Mouse (Mus musculus) heart, adult 2 months (tissue): ENCODE data around the gene Mapk6. TPM values are rescaled to one million over a fixed set of nuclear protein-coding genes. Genes with fewer than 3 reads are reported as not detected.

Experiments
- DNase-seq, 2 experiments: peaks; one replicate each; pipeline ENCODE4 v3.0.0; 2021
- H3K27ac ChIP-seq: fragments of 200-600 bp; 2 replicates; pipeline ENCODE4 v1.8.1; 2022
- H3K27me3 ChIP-seq: fragments of 200-500 bp; 2 replicates; pipeline ENCODE4 v1.6.1; 2012; ENCODE audit warnings: mild to moderate bottlenecking, low read length, inconsistent platforms, mixed read lengths; ENCODE audit not compliant: control insufficient read depth, insufficient read depth
- H3K36me3 ChIP-seq: fragments of 200-500 bp; 2 replicates; pipeline ENCODE4 v1.6.1; 2012; ENCODE audit warnings: low read length, inconsistent platforms; ENCODE audit not compliant: control insufficient read depth, insufficient read depth
- H3K4me1 ChIP-seq: fragments of 200-500 bp; 2 replicates; pipeline ENCODE4 v1.6.1; 2011; ENCODE audit warnings: low read length; ENCODE audit not compliant: control insufficient read depth, insufficient read depth
- H3K4me3 ChIP-seq: fragments of 200-600 bp; 2 replicates; pipeline ENCODE4 v1.8.1; 2022
- H3K79me2 ChIP-seq: fragments of 200-500 bp; replicated peaks from 2 replicates; pipeline ENCODE4 v1.6.1; 2012; ENCODE audit warnings: mild to moderate bottlenecking, inconsistent platforms, low read length, moderate library complexity, mixed read lengths; ENCODE audit not compliant: control insufficient read depth, insufficient read depth
- H3K9ac ChIP-seq: fragments of 200-500 bp; 2 replicates; pipeline ENCODE4 v1.6.1; 2012; ENCODE audit warnings: low read depth, mild to moderate bottlenecking, control low read depth, inconsistent platforms, low read length, mixed read lengths
- CTCF ChIP-seq: fragments of 200-600 bp; IDR thresholded peaks from 2 replicates; pipeline ENCODE4 v1.8.1; 2022; ENCODE audit warnings: antibody characterized with exemption, mild to moderate bottlenecking, moderate library complexity
- EP300 ChIP-seq: fragments of 200-500 bp; IDR thresholded peaks from 2 replicates; pipeline ENCODE4 v1.6.1; 2011; ENCODE audit warnings: low read depth, low read length, control low read depth; ENCODE audit not compliant: insufficient read depth
- POLR2A ChIP-seq: fragments of 200-500 bp; IDR thresholded peaks from 2 replicates; pipeline ENCODE4 v1.6.1; 2011; ENCODE audit warnings: mild to moderate bottlenecking, low read depth, low read length, control low read depth; ENCODE audit not compliant: insufficient read depth
- WGBS: fragments of 180-500 bp; shearing (Covaris S2); methylation state at CpG from one replicate; pipeline ENCODE4 v1.1.7; 2018; 5-methylcytosine and 5-hydroxymethylcytosine counted together
- intact Hi-C: fragments of 180-260 bp; cut with DNase I; formaldehyde crosslinking; loops from one replicate; pipeline ENCODE4 v1.15.1; 2025
- polyA plus RNA-seq: library from polyadenylated mRNA; depleted of rRNA; stranded (reverse); fragments of >200 nt; gene quantifications from 2 replicates; pipeline ENCODE4 v1.2.3, GENCODE M21; 2012
- total RNA-seq, 2 experiments: library from RNA; stranded (reverse); gene quantifications; 2 replicates each; pipeline ENCODE4 v1.2.3; 2021

Gene Mapk6
- total and polyA plus RNA-seq, 3 experiments: 11.2 to 26.8 (median 25.6) TPM

GRCm38 (mm10) chr9:75434872-75435271 is 25.1 kb upstream of the Mapk6 start:
- no peak overlapping the region for H3K9ac ChIP-seq
- no peaks in the 10 kb centered on the region for H3K79me2 ChIP-seq
- DNase-seq: no peak
- H3K4me3 ChIP-seq: no peak overlapping the region
- intact Hi-C loops: loop anchor here (2.0 kb wide), 2 partner anchors 24 to 74 kb away; partner anchors contain the start of gene Mapk6
- TF ChIP-seq CTCF (no peak), POLR2A (no peak), EP300 (no peak)
- H3K36me3 ChIP-seq: no peaks in the 10 kb centered on the region; the same call in 1 of the 2 replicates
- WGBS: 59% methylated on average over 6 of the region's 6 CpGs
- H3K4me1 ChIP-seq: peaks cover 14% of the 10 kb centered on the region
- peak overlapping the region; percentile 68 for H3K27ac ChIP-seq
- H3K27me3 ChIP-seq: no peaks in the 10 kb centered on the region

DNA sequence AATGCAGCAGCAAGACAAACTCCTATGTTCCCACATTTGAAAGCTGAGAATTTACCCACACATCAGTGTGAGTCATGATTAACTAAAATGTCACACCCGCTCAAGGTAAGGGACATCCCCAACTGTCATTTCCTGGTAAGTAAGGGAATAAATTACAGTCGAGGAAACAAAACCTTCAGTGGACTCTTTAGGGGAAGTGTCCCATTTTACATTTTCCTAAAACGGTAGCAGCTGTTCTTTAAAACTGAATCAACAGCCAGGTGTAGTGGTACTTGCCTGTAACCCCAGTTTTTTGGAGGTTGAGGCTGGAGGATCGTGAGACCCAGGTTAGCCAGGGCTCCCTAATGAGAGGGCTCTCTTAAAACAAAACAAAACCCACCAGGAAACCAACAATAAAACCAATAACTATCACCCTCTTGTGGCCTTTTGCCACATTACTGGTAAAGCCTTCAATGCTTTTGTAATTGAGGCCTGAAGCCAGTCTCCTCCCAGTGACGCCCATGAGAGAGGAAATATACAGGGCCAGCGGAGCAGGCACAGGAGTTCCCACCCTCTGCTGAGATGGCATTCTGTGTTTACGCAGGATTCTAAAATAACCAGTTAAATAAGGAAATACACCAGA is 24.5 kb upstream of the Mapk6 start:
- Histone ChIP-seq H3K27me3 (no peaks in the 10 kb centered on the region), H3K4me1 (peaks cover 14% of the 10 kb centered on the region), H3K9ac (peak overlapping the region; percentile 26; the same call in 1 of the 2 replicates), H3K79me2 (no peaks in the 10 kb centered on the region), H3K27ac (peak overlapping the region; percentile 68), H3K36me3 (no peaks in the 10 kb centered on the region; the same call in 1 of the 2 replicates), H3K4me3 (no peak overlapping the region)
- peak; percentile 47 to 68 for DNase-seq
- WGBS: 29% methylated on average over 7 of the region's 7 CpGs
- TF ChIP-seq EP300: no peak
- peak; percentile 79 for TF ChIP-seq CTCF
- intact Hi-C loops: loop anchor here (2.0 kb wide), 2 partner anchors 23 to 73 kb away; partner anchors contain the start of gene Mapk6

DNA sequence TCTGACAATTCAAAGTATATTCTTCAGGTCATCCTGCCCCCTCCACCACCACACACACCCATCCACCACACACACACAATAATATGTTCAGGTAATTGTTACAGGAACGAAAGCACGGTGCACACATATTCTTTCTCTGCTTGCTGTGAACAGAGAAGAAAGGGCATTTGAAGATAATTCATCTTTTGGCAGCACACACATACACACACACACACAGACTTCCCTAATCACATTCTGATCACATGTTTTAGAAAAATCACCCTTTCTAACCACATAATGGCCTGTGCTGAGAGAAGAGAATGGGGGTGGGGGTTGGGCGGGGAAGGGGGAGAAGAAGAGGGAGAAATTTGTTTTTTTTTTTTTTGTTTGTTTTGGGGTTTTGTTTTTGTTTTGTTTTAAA is 22.9 kb upstream of the Mapk6 start:
- intact Hi-C loops: no loop called here
- Histone ChIP-seq H3K9ac (no peak overlapping the region), H3K79me2 (no peaks in the 10 kb centered on the region), H3K4me3 (no peak overlapping the region), H3K27ac (no peak overlapping the region), H3K4me1 (peaks cover 15% of the 10 kb centered on the region), H3K36me3 (no peaks in the 10 kb centered on the region; the same call in 1 of the 2 replicates), H3K27me3 (no peaks in the 10 kb centered on the region)
- 78% methylated on average over 3 of the region's 3 CpGs for WGBS
- DNase-seq: no peak
- TF ChIP-seq EP300: no peak
- TF ChIP-seq CTCF: no peak
- TF ChIP-seq POLR2A: no peak

DNA sequence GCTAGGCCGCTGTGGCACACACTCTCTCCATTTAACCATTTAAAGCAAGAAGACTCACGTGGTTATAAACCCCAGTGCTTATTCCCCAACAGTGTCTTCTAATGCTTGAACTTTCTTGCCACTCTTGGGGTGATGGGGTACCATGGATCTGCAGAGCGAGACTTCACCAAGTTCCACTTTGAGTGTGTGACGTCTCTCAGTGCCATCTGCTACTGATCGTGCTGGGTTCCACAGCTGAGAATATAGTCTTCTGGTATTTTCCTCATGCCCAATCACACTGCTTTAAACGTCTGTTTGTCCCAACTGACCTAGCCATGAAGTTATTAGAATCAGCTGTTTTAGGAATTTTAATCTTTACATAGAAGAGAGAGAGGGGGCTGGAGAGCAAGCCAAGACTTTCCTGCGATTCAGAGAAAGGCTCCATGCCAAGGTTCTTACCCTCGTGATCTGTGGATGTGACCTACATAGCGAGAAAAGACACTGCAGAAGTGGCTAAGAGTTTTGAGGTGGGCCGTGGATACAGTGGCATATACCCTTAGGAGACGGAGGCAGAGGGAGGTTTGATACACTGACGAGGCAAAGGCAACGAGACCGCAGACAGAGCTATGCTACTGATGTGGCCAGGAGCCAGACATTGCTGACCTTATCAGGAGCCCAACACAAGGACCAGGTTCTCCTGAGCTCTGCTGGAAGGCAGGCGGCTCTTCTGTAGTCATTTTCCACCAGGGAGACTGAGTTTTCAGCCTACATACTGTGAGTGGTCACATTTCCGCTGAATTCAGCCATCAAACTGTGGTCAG is 21.2 kb upstream of the Mapk6 start:
- no peaks in the 10 kb centered on the region for H3K27me3 ChIP-seq
- peaks cover 15% of the 10 kb centered on the region for H3K4me1 ChIP-seq
- 38% methylated on average over 16 of the region's 16 CpGs for WGBS
- TF ChIP-seq CTCF (no peak), EP300 (no peak), POLR2A (no peak)
- H3K9ac ChIP-seq: no peak overlapping the region
- intact Hi-C loops: no loop called here
- H3K4me3 ChIP-seq: no peak overlapping the region
- H3K36me3 ChIP-seq: no peaks in the 10 kb centered on the region
- peak; percentile 49 to 60 for DNase-seq
- peak overlapping the region; percentile 26 for H3K27ac ChIP-seq
- no peaks in the 10 kb centered on the region for H3K79me2 ChIP-seq

DNA sequence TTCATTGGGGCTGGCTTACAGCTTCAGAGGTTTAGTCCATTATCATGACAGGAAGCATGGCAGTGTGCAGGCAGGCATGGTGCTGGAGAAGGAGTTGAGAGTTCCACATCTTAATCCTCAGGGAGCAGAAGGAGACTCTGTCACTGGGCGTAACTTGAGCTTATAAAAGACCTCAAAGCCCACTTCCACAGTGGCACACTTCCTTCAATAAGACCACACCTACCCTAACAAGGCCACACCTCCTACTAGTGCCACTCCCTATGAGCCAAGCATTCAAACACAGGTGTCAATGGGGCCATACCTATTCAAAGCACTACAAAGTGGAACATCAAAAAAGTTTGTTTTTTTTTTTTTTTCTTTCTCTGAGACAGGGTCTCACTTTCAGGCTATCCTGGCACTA is 19.9 kb upstream of the Mapk6 start:
- intact Hi-C loops: no loop called here
- WGBS: 88% methylated on average over 1 of the region's 1 CpGs
- no peaks in the 10 kb centered on the region for H3K27me3 ChIP-seq

GRCm38 (mm10) chr9:75429040-75429439 is 19.2 kb upstream of the Mapk6 start:
- Histone ChIP-seq H3K4me3 (no peak overlapping the region), H3K27ac (no peak overlapping the region), H3K4me1 (peaks cover 8% of the 10 kb centered on the region), H3K9ac (no peak overlapping the region), H3K79me2 (no peaks in the 10 kb centered on the region), H3K27me3 (no peaks in the 10 kb centered on the region), H3K36me3 (no peaks in the 10 kb centered on the region)
- intact Hi-C loops: no loop called here
- WGBS: 85% methylated on average over 2 of the region's 2 CpGs
- TF ChIP-seq EP300: no peak
- no peak for TF ChIP-seq CTCF
- TF ChIP-seq POLR2A: no peak
- DNase-seq: no peak

More for the DNA sequence above, 19.9 kb upstream of the Mapk6 start:
- Histone ChIP-seq H3K4me3 (no peak overlapping the region), H3K36me3 (no peaks in the 10 kb centered on the region), H3K9ac (no peak overlapping the region), H3K79me2 (no peaks in the 10 kb centered on the region), H3K4me1 (peaks cover 10% of the 10 kb centered on the region), H3K27ac (no peak overlapping the region)
- DNase-seq: no peak
- TF ChIP-seq CTCF: no peak
- no peak for TF ChIP-seq POLR2A
- TF ChIP-seq EP300: no peak
